In genomic region chr13:99416601-99417000, GRCm38 (mm10) we compare ENCODE assay signal across 30 mouse cellular contexts.
"Had no signal": no experiment of that assay in that cellular context is flagged by ENCODE, and none has a peak within 500 bp of the region (broad histone marks: within the 10 kb centered on the region; RNA-seq: fewer than 3 reads in every experiment).

No protein-coding gene starts in this region.

- DNase-seq: left cerebral cortex, postnatal 4 days; liver; liver, embryonic 13.5 days; liver, postnatal 0 days; lung, adult 18-20 months; lung, adult 2 months; lung, embryonic 14.5 days; lung, postnatal 10 days; lung, postnatal 14 days; lung, postnatal 36 days; lung, postnatal 4 days; midbrain, embryonic 14.5 days had no signal

- H3K27me3 ChIP-seq: limb, embryonic 12.5 days; limb, embryonic 13.5 days; limb, embryonic 15.5 days; liver, embryonic 12.5 days; liver, embryonic 15.5 days; lung, embryonic 15.5 days; megakaryocyte, embryonic 14.5 days; midbrain, embryonic 12.5 days; midbrain, embryonic 13.5 days; midbrain, embryonic 15.5 days; neural tube, embryonic 12.5 days had no signal

- H3K9ac ChIP-seq: limb, embryonic 12.5 days; limb, embryonic 13.5 days; limb, embryonic 15.5 days; liver, embryonic 12.5 days; liver, embryonic 13.5 days; liver, embryonic 14.5 days; liver, embryonic 15.5 days; liver, postnatal 0 days; lung, embryonic 14.5 days; lung, embryonic 15.5 days; midbrain, embryonic 12.5 days; midbrain, embryonic 13.5 days; midbrain, embryonic 15.5 days; neural tube, embryonic 12.5 days had no signal

- H3K4me2 ChIP-seq: limb, embryonic 12.5 days; limb, embryonic 13.5 days; limb, embryonic 15.5 days; liver, embryonic 11.5 days; liver, embryonic 12.5 days; liver, embryonic 13.5 days; liver, embryonic 15.5 days; lung, embryonic 14.5 days; lung, embryonic 15.5 days; midbrain, embryonic 12.5 days; midbrain, embryonic 13.5 days; midbrain, embryonic 15.5 days; neural tube, embryonic 12.5 days had no signal

- H3K4me3 ChIP-seq: limb, embryonic 10.5 days; limb, embryonic 12.5 days; limb, embryonic 13.5 days; limb, embryonic 15.5 days; liver, embryonic 12.5 days; liver, embryonic 13.5 days; liver, embryonic 15.5 days; lung, embryonic 15.5 days; megakaryocyte, embryonic 14.5 days; midbrain, embryonic 12.5 days; midbrain, embryonic 13.5 days; midbrain, embryonic 15.5 days; myocyte; neural tube, embryonic 12.5 days had no signal

- H3K4me1 ChIP-seq: liver, embryonic 12.5 days; liver, embryonic 13.5 days; liver, embryonic 15.5 days had no signal

- H3K27ac ChIP-seq: limb, embryonic 10.5 days; limb, embryonic 12.5 days; limb, embryonic 13.5 days; limb, embryonic 15.5 days; liver, embryonic 12.5 days; liver, embryonic 13.5 days; liver, embryonic 14.5 days; liver, embryonic 15.5 days; lung, embryonic 15.5 days; macrophage; midbrain, embryonic 12.5 days; midbrain, embryonic 13.5 days; midbrain, embryonic 15.5 days; neural tube, embryonic 12.5 days had no signal

- ATAC-seq: liver, embryonic 12.5 days; liver, postnatal 0 days; lung, postnatal 0 days; midbrain, embryonic 13.5 days; midbrain, embryonic 15.5 days; midbrain, embryonic 16.5 days had no signal

- H3K9me3 ChIP-seq: limb, embryonic 10.5 days; limb, embryonic 12.5 days; limb, embryonic 13.5 days; limb, embryonic 15.5 days; liver, embryonic 12.5 days; liver, embryonic 13.5 days; liver, embryonic 15.5 days; lung, embryonic 15.5 days; megakaryocyte, embryonic 14.5 days; midbrain, embryonic 12.5 days; midbrain, embryonic 13.5 days; midbrain, embryonic 15.5 days; neural tube, embryonic 12.5 days had no signal
